Comparison of ENCODE assay signal across 28 mouse cellular contexts in the genomic region with DNA sequence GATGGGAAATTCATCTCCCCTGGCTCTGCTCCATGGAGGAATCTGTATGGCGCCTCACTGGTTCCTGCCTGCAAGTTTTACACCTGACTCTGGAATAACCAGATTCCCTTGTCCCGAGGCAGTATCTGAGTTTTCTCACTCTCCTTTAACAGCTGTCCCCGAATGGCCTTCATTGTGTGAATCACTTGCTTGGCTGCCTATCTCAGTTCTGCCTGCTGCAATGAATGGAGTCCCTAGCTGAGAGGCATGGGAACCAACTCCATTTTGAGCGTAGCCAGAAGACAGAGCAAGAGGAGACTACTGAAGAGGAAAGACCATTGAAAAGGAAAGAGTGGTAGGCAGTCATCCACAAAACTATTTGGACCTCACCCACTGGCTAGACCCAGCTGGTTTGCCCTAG. TPM values are rescaled to one million over a fixed set of nuclear protein-coding genes. Genes with fewer than 3 reads are reported as not detected.
A peak's percentile ranks its signal among the peaks of the same experiment; 100 is the strongest.
DNase-seq lines count a peak whose midpoint lies in the region; ATAC-seq and TF ChIP-seq lines count a peak whose summit lies in the region.
"Had no signal": no experiment of that assay in that cellular context is flagged by ENCODE, and none has a peak within 500 bp of the region (broad histone marks: within the 10 kb centered on the region; RNA-seq: fewer than 3 reads in every experiment).

No protein-coding gene starts in this region.

- no peak overlapping the region for H3K4me2 ChIP-seq in kidney, embryonic 16.5 days (replicated peaks; ENCODE audit: low read depth, low read length)
- H3K4me2 ChIP-seq: forebrain, embryonic 13.5 days; heart, embryonic 13.5 days; hindbrain, embryonic 14.5 days had no signal

- H3K36me3 ChIP-seq in kidney, embryonic 16.5 days (ENCODE audit: insufficient read depth, low read length): no peaks in the 10 kb centered on the region
- H3K36me3 ChIP-seq: forebrain, embryonic 10.5 days; heart, embryonic 10.5 days; heart, embryonic 13.5 days had no signal

- TF ChIP-seq CTCF in cerebellum, adult 2 months (IDR thresholded peaks at IDR 0.05; ENCODE audit: borderline replicate concordance, insufficient read depth, low read depth, low read length): no peak

- WGBS in kidney, embryonic 16.5 days: 75% methylated on average over 4 of the region's 4 CpGs
- WGBS in cerebellum, adult 2 months: 83% methylated on average over 4 of the region's 4 CpGs

- H3K27ac ChIP-seq in kidney, embryonic 16.5 days (ENCODE audit: low read length): no peak overlapping the region
- no peak overlapping the region for H3K27ac ChIP-seq in cerebellum, adult 2 months (ENCODE audit: insufficient read depth, low read length)
- H3K27ac ChIP-seq: forebrain, embryonic 10.5 days; forebrain, embryonic 13.5 days; heart, adult 2 months; heart, embryonic 10.5 days; heart, embryonic 13.5 days; hindbrain, embryonic 14.5 days; hindbrain, postnatal 0 days had no signal

- no peaks in the 10 kb centered on the region for H3K4me1 ChIP-seq in kidney, embryonic 16.5 days (ENCODE audit: insufficient read depth, low read length)
- H3K4me1 ChIP-seq in cerebellum, adult 2 months (ENCODE audit: control insufficient read depth, insufficient read depth, low read length): peaks cover 16% of the 10 kb centered on the region

- H3K27me3 ChIP-seq in kidney, embryonic 16.5 days (ENCODE audit: insufficient read depth, low read length): no peaks in the 10 kb centered on the region
- H3K27me3 ChIP-seq in cerebellum, adult 2 months (ENCODE audit: control insufficient read depth, insufficient read depth, low read length): no peaks in the 10 kb centered on the region
- H3K27me3 ChIP-seq: forebrain, embryonic 13.5 days; heart, embryonic 13.5 days had no signal

- no peak for TF ChIP-seq POLR2A in cerebellum, adult 2 months (IDR thresholded peaks at IDR 0.05; ENCODE audit: borderline replicate concordance, insufficient read depth, low read length)

- peak; percentile 47 for DNase-seq in adrenal gland, adult 2 months
- DNase-seq in adrenal gland, adult 18-20 months (ENCODE audit: low spot score in 2 of 2): no peak
- no peak for DNase-seq in kidney, postnatal 4 days
- DNase-seq in ZHBTc4 (ENCODE audit: low read depth, low spot score): peak; percentile 44
- no peak for DNase-seq in cerebellum, adult 2 months
- DNase-seq: adrenal gland, postnatal 14 days; cerebellum, adult 11-12 months; cerebellum, adult 9-10 months; cerebellum, postnatal 14 days; gastrocnemius, postnatal 10 days; gastrocnemius, postnatal 36 days; heart, adult 2 months; heart, postnatal 14 days; heart, postnatal 4 days; kidney, adult 18-20 months had no signal

- no peak overlapping the region for H3K4me3 ChIP-seq in kidney, embryonic 16.5 days (ENCODE audit: low read length)
- H3K4me3 ChIP-seq in cerebellum, adult 2 months (replicated peaks; ENCODE audit: insufficient read depth, low read depth, low read length): no peak overlapping the region
- H3K4me3 ChIP-seq: forebrain, embryonic 10.5 days; forebrain, embryonic 13.5 days; heart, adult 2 months; heart, embryonic 10.5 days; heart, embryonic 13.5 days had no signal

- ATAC-seq in kidney, embryonic 16.5 days (ENCODE audit: low FRiP score, low TSS enrichment): 0 out of 2 replicates have a peak, but pooled peaks have one; percentile 4
- ATAC-seq: activated CD4-positive, CD25-positive, alpha-beta regulatory T cell, adult 4 months; forebrain, embryonic 13.5 days; forebrain, embryonic 16.5 days; hindbrain, postnatal 0 days; inflammation-experienced regulatory T-cells, adult 6 months; intestine, embryonic 16.5 days had no signal

- no peak overlapping the region for H3K9ac ChIP-seq in kidney, embryonic 16.5 days (replicated peaks; ENCODE audit: low read length)
- H3K9ac ChIP-seq: forebrain, embryonic 13.5 days; heart, embryonic 13.5 days; hindbrain, embryonic 14.5 days had no signal

- H3K9me3 ChIP-seq in kidney, embryonic 16.5 days (ENCODE audit: low read length): no peaks in the 10 kb centered on the region
- H3K9me3 ChIP-seq: forebrain, embryonic 10.5 days; forebrain, embryonic 13.5 days; heart, embryonic 10.5 days; heart, embryonic 13.5 days had no signal

RNA-seq across cellular contexts. Expression of a gene that starts 19.8 kb away (rescaled TPM):
- total RNA-seq in adrenal gland, adult 2 months (2021): 1,000 to 10,000 TPM in 1 of 2 experiments, 100 to 1,000 TPM in 1; 845 to 1,065 TPM
- 432 and 748 TPM in 2 replicates for polyA plus RNA-seq in adrenal gland, adult 2 months (2012; rRNA removed)
- 100 to 1,000 TPM; 836 to 847 TPM for total RNA-seq in adrenal gland, adult 18-20 months (2021)
- 178 and 193 TPM in 2 replicates for polyA plus RNA-seq in kidney, embryonic 16.5 days (2015; fragmentation: Nextera tagmentation; extraction: Ambion mirVana)
- 695 and 743 TPM in 2 replicates for polyA plus RNA-seq in cerebellum, adult 2 months (2012; rRNA removed)

RNA-seq across cellular contexts. Expression of a gene that starts 59.2 kb away (rescaled TPM):
- 1 to 10 TPM; 5.4 to 9.3 TPM for total RNA-seq in adrenal gland, adult 2 months (2021)
- 0.19 and 0.29 TPM in 2 replicates for polyA plus RNA-seq in adrenal gland, adult 2 months (2012; rRNA removed)
- total RNA-seq in adrenal gland, adult 18-20 months (2021): 10 to 100 TPM in 1 of 2 experiments, 1 to 10 TPM in 1; 5.2 to 15.0 TPM
- 0.12 and 0.17 TPM in 2 replicates for polyA plus RNA-seq in kidney, embryonic 16.5 days (2015; fragmentation: Nextera tagmentation; extraction: Ambion mirVana)
- polyA plus RNA-seq in cerebellum, adult 2 months (2012; rRNA removed): 0.18 and 0.22 TPM in 2 replicates
- total RNA-seq: granulocyte monocyte progenitor cell, adult 5-6 weeks had no signal
- polyA plus RNA-seq: embryonic facial prominence, embryonic 11.5 days had no signal

Comparison
In these comparisons a context has a peak if more than half of its experiments do, and no peak if none do; other contexts are left out.
1. DNase-seq: peak in adrenal gland, adult 2 months (single experiment) and ZHBTc4 (single experiment); none in adrenal gland, adult 18-20 months (0 of 2), kidney, postnatal 4 days (0 of 2) and cerebellum, adult 2 months (0 of 2).